Mouse (Mus musculus) gastrocnemius, adult 2 months (tissue): ENCODE measurements around the gene Ccdc59. TPM values are rescaled to one million over a fixed set of nuclear protein-coding genes. Genes with fewer than 3 reads are reported as not detected.

Source experiments
- DNase-seq: peaks from one replicate; pipeline ENCODE4 v3.0.0; 2022
- H3K27ac ChIP-seq: fragments of 200-600 bp; 2 replicates; pipeline ENCODE4 v1.8.1; 2022; ENCODE audit warnings: mild to moderate bottlenecking
- H3K4me3 ChIP-seq: fragments of 200-600 bp; 2 replicates; pipeline ENCODE4 v1.8.1; 2022; ENCODE audit warnings: mild to moderate bottlenecking, moderate library complexity
- CTCF ChIP-seq: fragments of 200-600 bp; IDR thresholded peaks from 2 replicates; pipeline ENCODE4 v1.8.1; 2022; ENCODE audit warnings: antibody characterized with exemption, mild to moderate bottlenecking, moderate library complexity
- intact Hi-C: fragments of 180-260 bp; cut with DNase I; formaldehyde crosslinking; loops from one replicate; pipeline ENCODE4 v1.15.1; 2025
- total RNA-seq, 2 experiments: library from RNA; stranded (reverse); gene quantifications; 2 replicates each; pipeline ENCODE4 v1.2.3; 2021

Ccdc59 gene
- total RNA-seq, 2 experiments from 2014 or later, result 10.1 to 12.7 TPM

GRCm38 (mm10) chr10:105867312-105867711 lies 26.4 kb downstream of the Ccdc59 start:
- no peak for DNase-seq
- Histone ChIP-seq H3K27ac (no peak overlapping the region), H3K4me3 (no peak overlapping the region)
- TF ChIP-seq CTCF, result peak; percentile 44
- intact Hi-C loops, result no loop called here

Other genes with a start within 250 kb of the Ccdc59 start
- 1 to 10 TPM; 3.5 to 4.1 TPM for gene Mettl25, start 313 bp downstream of the Ccdc59 start, total RNA-seq